Mouse (Mus musculus): ENCODE results near the gene Phf11c. TPM values are rescaled to one million over a fixed set of nuclear protein-coding genes. Genes with fewer than 3 reads are reported as not detected.
"Not testable (repeated sequence)": the region's sequence is repeated elsewhere in the genome, so short reads cannot be mapped to it uniquely, and the experiment has no call there.

Gene Phf11c
- total RNA-seq, 2 experiments from 2014 or later = 0.23 to 0.44 TPM

- no peak for DNase-seq (ENCODE audit: low spot score in 2 of 2)
- intact Hi-C loops (cut with DNase I) = no loop called here
These were observed 55.6 kb downstream of the Phf11c start for GRCm38 (mm10) chr14:59339541-59339940.

- DNase-seq (ENCODE audit: low spot score in 2 of 2); intact Hi-C loops (cut with DNase I): not testable (repeated sequence)
These were observed 59.1 kb downstream of the Phf11c start for GRCm38 (mm10) chr14:59336056-59336455.

Other genes starting within 250 kb of the Phf11c start
- gene Gm5142, start 216.6 kb downstream of the Phf11c start, total RNA-seq (2021) = not detected
- 10 to 100 TPM; 26.2 to 27.0 TPM for gene Rcbtb1, start 194.2 kb downstream of the Phf11c start, total RNA-seq (2021)
- not detected for gene Gm6904, start 135.2 kb downstream of the Phf11c start, total RNA-seq (2021)
- gene Phf11a, start 97.9 kb downstream of the Phf11c start, total RNA-seq (2021) = not detected
- not detected for gene Phf11b, start 54.0 kb downstream of the Phf11c start, total RNA-seq (2021)
- gene Phf11d, start 29.9 kb downstream of the Phf11c start, total RNA-seq (2021) = 1 to 10 TPM in 1 of 2 experiments, under 1 TPM in 1; 0.62 to 1.1 TPM
- gene Setdb2, start 45.5 kb upstream of the Phf11c start, total RNA-seq (2021) = 1 to 10 TPM; 5.0 to 6.9 TPM
- gene Cab39l, start 45.6 kb upstream of the Phf11c start, total RNA-seq (2021) = 10 to 100 TPM; 21.5 to 22.2 TPM
- 10 to 100 TPM; 63.2 to 66.1 TPM for gene Cdadc1, start 202.6 kb upstream of the Phf11c start, total RNA-seq (2021)
- 1 to 10 TPM; 2.3 to 2.4 TPM for gene Shisa2, start 229.9 kb upstream of the Phf11c start, total RNA-seq (2021)